Mouse (Mus musculus) left cerebral cortex, adult 8-10 months (tissue): ENCODE measurements at regions not wholly inside any gene's neighbourhood (a gene's known extent, or its start where the extent isn't known, plus 50 kb on each side); places are given as distances from the start of the nearest gene placed in this dataset.
"Not testable (repeated sequence)": the region's sequence is repeated elsewhere in the genome, so short reads cannot be mapped to it uniquely, and the experiment has no call there.

ENCODE experiments used
- DNase-seq, 2 experiments: peaks; one replicate each; pipeline ENCODE4 v3.0.0; 2022; ENCODE audit warnings: low spot score in 2 of 2

DNA sequence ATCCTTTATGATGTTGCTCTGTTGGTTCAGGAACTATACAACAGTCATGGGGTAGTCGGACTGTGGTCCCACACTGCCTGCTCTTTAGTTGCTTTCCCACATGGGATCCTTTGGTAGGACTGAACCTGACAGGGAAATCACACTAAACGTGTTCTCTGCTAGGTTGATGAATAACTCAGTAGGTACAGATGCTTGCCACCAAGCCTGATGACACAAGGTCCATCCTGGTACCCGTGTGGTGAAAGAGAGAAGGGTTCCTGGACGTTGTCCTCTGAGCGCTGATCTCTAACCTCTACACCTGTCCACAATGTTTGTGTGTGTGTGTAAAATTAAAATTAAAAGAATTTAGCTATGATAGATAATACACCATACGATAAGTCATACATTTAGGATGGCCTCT, 119.9 kb downstream of the Phlda1 start:
- DNase-seq = no peak

DNA sequence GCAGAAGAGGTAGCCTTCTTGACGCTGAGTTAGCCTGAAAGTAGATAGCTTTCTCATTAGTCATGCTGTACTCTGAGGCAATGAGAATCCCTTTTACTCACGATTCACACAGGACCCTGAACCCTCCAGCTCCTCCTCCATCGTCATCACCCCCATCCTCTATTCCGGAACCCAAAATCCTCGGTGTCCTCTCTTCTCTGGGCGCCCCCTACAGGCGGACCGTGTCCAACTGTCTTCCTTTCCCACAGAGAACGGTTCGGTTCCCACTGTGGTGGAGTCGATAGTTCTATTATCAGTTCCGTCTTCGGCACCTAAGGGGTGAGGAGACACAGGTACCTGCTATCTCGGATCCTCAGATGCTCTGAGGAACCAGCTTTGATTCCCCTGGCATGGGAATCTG, 130.2 kb downstream of the Phlda1 start:
- DNase-seq = no peak

DNA sequence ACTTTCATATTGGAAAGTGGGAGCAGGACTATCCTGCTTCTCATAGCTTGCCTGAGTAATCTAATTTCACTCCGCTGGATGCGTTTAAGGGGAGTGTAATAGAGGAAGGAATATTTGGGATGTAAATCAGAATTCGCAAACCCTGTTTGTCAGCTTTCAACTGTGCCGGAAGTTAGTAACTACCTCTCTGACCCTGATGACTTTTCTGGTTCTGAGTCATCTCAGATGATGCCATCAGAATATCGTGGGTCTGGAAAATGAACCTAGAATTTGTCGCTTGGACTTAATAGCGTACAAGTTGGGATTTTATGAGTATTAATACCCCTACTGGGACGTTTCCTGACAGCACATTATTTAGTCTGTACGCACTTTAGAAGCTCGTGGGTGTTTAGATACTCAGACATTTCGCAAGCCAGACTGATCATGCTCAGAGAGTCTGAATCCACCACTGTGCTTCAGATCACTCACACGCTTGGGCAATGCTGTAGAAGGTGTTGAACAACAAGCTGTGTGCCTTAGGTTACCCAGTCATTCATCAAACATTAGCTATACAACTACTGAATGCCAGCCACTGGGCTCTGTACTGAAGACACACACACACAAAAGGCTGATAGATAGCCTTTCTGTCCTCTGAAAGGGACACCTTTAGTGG, 131.1 kb downstream of the Phlda1 start:
- no peak for DNase-seq

DNA sequence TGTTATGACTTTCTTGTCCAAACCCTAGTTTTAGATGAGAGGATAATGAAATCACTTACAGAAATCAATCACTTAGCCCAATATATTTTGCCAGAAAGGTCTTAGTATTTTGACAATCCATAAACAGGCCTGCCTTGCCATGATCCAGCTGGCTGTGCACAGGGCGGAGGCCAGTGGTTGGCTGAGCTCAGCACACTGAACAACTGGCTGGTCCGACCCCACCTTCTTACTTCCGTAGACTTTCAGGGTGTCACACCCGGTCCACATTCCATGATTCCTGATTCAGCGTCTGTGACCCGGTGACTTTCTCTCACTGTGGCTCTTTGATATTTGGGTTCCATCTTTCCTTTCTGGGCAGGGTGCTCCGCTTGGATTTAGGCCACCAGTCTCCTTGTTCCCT, 133.8 kb downstream of the Phlda1 start:
- no peak for DNase-seq

DNA sequence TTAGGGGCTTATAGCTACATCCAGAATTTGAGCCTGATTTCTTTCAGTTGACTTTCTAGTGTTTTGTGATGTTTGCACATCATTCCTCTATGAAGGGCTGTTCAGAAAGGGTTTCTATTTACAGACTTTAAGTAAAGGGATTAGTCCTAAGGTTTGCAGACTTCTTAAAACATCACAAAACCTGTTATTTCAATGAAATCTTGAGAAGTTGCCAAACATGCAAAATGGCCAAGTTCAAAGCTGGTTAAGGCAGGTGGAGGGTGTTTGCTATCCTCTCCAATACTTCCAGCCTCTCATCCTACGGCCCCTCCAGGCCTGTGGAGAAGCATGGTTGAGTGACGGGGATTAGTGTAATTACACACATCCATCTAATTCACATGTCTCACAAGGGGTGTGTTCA, 136.6 kb downstream of the Phlda1 start:
- DNase-seq = no peak

DNA sequence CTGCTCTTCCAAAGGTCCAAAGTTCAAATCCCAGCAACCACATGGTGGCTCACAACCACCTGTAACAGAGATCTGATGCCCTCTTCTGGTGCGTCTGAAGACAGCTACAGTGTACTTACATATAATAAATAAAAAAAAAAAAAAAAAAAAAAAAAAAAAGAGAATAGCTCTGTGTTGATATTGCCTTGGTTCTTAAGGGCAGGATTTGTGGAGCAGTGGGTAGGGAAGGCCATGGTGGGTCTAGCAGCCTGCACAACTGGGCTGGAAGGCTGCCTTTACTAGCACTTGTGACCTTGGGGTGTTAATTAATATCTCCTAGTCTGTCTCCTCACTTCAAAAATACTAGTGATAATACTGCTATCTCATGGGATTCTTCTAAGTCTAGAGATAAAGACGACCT, 147.7 kb downstream of the Phlda1 start:
- not testable (repeated sequence) for DNase-seq

DNA sequence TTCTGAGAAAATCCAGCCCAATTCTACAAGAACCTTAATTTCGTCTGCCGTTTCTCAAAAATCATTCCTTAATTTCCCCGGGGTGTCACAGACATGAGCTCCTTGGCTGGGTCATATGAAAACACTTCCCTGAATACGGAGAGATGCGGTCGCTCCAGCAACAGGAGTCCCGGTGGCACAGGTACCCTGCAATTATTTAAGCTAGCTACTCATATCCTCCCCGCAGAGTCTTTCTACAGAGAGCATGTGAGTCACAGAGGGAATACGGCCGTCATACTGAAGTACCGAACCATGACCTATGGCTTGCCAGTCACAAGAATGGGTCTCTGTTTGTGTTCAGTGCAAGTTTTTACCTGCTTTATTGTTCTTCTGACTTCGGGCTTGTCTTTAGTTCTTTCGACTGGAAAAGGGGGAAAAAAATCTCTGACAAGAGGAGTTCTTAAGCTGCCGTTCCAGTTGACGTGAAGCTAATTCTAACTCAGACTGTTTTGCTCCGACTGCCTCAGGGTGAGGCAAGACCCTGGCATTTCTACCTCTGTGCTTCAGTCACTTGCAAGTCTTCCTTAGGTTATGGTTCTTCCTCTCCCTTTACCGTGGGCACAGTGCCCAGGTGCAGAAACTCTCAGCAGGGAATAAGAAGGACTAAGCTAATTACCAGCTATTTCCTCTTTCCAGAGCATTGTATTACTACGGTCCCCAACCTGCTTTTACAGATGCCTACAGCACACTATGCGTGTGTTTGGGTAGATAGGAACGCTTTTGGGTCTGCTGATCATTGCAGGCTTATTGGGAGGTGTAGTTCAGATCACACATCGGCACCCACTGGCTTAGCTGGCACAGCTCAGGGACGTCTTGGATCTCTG, 148.5 kb downstream of the Phlda1 start:
- DNase-seq = no peak

DNA sequence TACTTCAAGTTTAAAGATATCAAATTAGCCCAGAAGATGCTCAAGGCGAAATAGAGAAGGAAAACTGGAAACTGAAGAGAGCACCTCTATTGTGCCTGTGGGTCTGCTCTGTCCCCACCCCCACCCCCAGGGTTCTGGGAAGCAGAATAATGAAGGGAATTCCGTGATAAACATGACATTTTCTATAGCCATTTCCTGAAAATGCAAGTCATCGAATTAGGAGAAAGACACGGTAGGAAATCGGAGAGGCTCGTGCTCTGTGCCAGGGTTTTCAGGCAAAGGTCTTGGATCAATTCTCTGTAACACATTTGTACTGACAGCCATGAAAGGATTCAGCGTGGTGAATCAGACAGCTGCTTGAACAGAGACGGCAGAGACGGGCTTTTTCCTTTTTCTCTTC, 152.7 kb downstream of the Phlda1 start:
- DNase-seq = no peak

DNA sequence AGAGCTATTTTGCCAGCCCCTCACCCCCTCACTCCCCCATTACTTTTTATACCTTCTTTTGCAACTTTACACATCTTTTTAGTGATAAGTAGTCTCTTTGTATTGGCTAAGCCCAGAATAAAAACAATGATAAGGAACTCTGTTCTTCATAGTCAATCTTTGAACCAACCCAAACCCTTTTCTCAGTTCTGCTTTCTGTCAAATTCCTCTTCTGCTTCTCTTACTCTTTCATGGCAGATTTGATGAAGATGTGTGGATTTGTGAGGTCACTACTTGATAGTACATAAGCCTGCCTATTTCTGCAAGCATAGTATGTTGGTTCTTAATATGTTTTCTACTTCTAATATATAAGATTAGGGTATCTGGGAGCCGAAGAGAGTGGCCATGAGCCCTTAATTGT, 156.6 kb downstream of the Phlda1 start:
- DNase-seq = no peak

DNA sequence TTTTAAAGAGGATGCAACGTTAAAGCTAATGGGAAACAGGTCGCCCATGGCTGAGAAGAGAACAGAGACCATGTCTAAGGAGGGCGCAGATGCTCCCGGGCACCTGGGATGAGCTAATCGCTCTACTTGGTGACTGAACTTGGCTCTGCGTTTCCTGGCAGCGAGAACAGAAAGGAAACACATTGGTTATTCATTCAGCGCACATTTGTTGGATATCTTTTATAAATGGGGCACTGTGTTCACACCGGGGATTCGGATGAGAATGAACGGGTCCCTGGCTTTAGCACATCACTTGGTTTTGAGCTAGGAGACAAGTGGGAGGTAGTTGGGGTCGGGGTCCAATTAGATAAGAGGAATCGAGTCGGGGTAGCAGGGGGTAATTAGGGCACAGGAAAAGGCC, 159.7 kb downstream of the Phlda1 start:
- DNase-seq = peak in 1 of 2 experiments; percentile 23

DNA sequence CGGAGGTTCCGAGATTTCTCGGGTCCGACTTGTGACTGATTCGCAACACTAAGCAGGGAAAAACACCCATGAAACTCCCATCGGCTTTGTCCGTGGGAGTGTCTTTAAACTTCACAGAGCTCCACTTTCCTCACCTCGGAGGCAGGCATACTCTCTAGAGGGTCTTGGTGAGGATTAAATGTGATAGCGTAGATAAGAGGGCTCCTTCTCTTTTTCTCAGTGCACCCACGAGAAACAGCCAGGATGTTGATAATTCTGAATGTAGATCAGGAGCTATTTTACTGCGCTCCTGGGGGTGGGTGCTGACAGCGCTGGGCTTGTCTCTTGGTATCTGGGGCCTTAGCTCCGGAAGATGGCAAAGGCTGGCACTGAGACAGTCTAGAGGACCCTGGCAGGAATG, 160.9 kb downstream of the Phlda1 start:
- no peak for DNase-seq

DNA sequence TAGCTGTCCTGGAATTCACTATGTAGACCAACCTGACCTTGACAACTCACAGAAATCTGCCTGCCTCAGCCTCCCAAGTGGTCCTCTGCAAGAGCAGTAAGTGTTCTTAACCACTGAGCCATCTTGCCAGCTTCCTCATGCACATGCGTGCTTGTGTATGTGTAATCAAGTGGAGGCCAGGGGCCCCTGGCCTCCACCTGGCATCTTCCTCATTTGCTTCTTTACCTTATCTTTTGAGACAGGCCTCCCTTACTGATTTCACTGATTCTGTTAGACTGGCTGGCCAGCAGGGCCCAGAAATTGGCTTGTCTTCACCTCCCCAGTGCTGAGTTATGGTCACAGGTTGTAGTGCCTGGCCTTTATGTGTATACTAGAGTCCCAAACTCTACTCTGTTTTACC, 162.6 kb downstream of the Phlda1 start:
- DNase-seq = no peak

DNA sequence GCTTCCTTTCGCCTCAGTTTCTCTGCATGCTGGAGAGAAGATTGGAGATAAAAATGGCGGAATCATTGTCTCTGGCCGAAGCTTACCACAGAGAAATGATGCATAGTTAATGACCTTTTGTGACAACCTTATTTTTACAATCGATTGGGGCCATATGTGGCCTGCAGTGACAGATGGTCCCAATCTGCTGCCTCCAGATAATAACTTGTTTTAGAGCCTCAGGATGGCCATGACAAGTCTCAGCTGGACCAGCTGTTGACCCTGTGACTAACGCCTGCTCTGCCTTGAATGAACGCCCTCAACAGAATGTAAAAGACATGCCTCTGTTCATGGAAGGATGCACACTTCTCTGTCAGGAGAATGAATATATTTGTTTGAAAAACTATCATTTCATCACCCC, 163.6 kb downstream of the Phlda1 start:
- DNase-seq = no peak

DNA sequence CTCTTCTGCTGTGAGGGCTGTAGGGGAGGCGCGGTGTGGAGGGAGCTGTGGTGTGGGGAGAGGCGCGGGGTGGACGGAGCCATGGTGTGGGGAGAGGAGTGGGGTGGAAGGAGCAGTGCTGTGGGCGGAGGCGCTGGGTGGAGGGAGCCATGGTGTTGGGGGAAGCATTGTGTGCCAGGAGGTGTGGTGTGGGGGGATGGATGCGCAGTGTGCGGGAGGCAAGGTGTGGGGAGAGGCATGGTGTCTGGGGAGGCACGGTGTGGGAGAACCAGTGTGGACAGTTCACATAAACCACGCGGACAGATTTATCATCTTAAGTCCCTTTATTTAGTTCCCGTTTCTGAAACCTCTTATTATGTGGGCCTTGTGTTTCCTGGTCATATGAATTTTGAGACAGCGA, 164.6 kb downstream of the Phlda1 start:
- DNase-seq = no peak

DNA sequence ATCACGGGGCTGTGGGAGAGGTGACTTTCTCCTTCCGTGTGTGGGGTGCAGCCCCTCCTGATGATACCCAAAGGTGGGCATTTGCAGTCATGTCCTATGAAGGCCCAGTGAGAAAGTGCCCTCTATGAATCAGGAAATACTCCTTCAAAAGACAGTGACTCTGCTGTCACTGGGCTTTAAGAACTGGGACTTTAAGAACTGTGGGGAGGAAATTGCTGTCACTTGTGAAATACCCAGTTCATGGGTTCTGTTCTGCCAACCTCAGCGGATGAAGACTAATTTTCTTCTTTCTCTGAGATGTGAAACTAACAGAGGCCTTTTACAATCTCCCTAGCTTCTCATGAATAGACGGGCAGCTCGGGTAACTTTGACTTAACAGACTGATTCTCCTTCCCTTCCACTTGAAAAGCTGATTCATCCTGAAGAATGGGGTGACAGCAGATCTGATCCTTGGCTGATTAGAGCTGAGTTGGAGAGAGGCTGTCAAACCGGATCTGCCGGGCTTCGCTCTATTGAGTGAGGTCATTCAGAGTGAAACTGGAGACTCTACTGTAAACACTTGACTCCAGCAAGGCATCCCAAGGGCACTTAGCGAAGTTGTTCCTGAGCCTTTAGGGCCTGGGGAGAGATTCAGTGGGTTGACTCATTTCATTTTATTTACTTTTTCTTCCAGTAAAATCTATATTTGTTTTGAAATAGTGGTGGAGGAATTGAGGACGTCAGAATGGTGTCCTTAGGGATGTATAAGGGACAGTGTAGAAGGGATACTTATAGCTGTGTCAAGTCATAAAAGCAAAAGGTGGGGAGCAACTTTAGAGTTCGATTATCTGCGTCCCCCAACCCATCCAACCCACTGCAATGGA, 166.6 kb downstream of the Phlda1 start:
- DNase-seq = no peak

DNA sequence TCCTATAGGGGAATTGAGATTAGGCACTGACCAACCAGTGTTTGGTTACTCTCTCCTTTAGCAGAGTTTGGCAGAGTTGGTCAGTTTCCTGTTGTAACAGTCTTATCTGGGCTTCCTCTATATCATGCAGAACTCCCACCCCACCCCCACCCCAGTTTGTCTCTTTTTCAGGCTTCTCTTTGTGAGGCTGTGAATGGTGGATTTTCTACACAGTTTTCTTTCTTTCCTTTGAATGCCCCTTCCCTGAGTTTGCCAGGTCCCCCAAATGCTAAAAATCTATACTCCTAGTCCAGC, 167.2 kb downstream of the Phlda1 start:
- no peak for DNase-seq

DNA sequence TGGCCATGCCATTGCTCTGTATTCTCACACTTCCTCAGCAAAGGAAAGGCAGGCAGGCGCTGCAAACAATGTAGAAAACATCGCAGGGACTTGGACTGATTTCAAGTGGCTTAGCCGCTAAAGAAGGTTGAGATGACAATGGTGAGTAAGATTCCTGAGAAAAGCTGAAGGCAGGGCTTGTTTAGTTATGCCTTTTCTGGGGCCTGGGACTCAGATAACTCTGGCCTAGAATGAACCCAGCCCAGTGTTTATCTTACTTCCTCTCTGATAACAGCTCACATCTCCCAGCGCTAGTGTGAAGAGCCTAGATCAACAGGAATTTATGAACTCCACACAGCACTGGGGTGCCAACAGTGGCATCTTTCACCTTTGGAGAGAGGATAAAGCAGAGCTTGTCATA, 170.2 kb downstream of the Phlda1 start:
- no peak for DNase-seq

DNA sequence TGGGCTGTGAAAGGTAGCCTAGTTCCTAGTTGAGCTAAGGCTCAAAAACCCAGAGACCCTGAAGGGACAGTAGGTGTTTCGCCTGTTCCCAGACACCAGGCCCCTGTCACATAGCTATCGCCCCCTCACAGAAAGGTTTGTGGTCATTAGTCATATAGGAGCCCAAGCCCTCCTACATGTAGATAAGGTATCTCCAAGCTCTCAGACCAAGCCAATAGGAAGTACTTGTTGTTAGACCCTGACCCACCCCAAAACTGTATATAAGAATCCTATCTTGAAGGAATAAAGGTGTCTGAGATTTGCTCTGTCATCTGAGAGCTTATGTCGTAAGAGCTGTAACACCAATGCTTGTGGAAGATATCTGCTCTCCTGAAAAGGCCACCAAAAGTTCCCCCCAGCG, 174.8 kb downstream of the Phlda1 start:
- no peak for DNase-seq

DNA sequence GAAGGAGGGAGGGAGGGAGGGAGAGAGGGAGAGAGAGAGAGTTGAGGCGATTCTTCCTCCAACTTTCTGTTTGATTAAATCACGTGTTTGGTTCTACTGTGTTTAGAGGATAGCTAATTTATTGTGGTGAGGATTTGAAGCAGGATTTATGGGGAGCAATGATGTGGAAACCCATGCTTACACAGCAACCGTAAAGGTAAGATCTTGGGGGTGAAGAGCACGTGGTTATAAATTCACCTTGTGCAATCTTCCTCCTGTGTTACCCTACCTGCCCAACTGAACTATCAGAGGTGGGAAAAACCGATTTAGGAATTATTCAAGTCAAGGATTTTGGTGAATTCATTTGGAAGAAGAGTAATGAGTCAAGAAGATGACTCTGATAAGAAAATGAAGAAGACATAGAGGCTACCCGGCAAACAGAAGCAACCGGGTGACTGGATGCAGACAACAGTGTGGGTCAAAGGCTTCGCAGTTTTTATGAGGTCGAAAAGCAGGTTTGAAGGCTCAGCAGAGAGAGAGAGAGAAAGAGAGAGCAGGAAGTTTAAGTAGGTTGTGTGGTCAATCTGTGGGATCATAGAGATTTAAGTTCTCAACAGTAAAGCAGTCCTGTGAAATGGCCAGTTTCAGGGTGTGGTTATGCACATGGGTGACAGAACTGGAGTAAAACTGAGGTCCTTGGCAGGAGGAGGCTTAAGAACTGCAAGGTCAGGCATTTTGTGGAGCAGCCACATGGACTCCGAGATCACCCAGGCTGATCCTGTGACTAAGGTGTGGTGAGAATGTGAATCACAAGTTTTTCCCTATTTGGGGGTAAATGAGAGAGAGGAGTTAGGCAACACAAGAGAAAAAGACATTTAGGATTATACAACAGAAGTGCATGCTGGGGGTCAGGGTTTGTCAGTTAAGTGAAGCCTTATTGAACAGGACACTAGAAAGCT, 178.6 kb downstream of the Phlda1 start:
- DNase-seq = no peak

DNA sequence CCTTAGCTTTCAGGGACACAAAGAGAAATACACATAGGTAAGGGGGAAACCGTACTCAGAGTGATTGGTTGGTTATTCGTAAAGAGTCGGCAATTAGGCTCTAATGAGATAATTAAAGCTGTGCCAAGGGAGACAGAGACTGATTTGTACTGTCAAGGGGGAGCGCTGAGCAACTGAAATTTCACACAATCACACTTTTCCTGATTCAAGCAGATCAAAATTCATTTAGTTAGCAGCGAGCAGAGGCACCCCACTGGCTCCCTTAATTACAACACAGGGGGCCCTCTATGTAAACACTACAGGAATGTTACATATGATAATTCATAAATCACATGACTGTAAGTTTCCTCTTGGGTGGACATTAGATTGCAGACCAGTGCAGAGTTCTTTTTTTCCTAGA, 180.5 kb downstream of the Phlda1 start:
- DNase-seq = no peak

DNA sequence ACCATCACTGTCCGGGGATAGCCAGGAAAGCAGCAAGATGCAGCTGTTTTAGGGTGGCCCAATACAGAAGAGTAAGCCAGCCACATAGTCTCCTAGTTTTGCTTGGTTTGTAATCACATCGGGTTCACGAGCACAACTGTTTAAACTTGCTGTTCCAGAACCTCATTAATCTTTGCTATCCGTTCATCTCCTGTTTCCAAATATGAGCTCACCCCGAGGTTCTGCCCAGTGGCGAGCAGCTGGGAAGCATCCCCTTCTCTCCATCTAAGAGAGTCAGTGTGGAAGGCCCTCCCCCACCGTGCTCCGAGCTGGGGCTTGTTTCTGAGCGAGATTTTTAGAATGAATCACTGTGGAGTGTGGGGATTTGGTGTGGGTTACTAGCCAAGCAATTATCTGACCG, 183.5 kb downstream of the Phlda1 start:
- no peak for DNase-seq
